21 mouse cellular contexts compared by ENCODE assay signal in genomic region chr4:81550816-81551215, GRCm38 (mm10).
"Had no signal": no experiment of that assay in that cellular context is flagged by ENCODE, and none has a peak within 500 bp of the region (broad histone marks: within the 10 kb centered on the region; RNA-seq: fewer than 3 reads in every experiment).

No protein-coding gene starts in this region.

- ATAC-seq: liver, embryonic 12.5 days; midbrain, embryonic 15.5 days had no signal

- H3K9me3 ChIP-seq: limb, embryonic 10.5 days; liver, embryonic 12.5 days; liver, embryonic 15.5 days; midbrain, embryonic 12.5 days; midbrain, embryonic 15.5 days; neural tube, embryonic 12.5 days; neural tube, embryonic 15.5 days had no signal

- H3K9ac ChIP-seq: kidney, embryonic 15.5 days; limb, embryonic 13.5 days; liver, embryonic 12.5 days; liver, embryonic 15.5 days; midbrain, embryonic 12.5 days; midbrain, embryonic 15.5 days; neural tube, embryonic 12.5 days; neural tube, embryonic 15.5 days had no signal

- H3K36me3 ChIP-seq: kidney, embryonic 15.5 days; limb, embryonic 10.5 days; limb, embryonic 13.5 days; liver, embryonic 12.5 days; liver, embryonic 15.5 days; midbrain, embryonic 12.5 days; midbrain, embryonic 15.5 days; neural tube, embryonic 12.5 days; neural tube, embryonic 15.5 days had no signal

- H3K27ac ChIP-seq: kidney, embryonic 15.5 days; limb, embryonic 10.5 days; limb, embryonic 13.5 days; liver, embryonic 12.5 days; liver, embryonic 15.5 days; macrophage; midbrain, embryonic 12.5 days; midbrain, embryonic 15.5 days; neural tube, embryonic 12.5 days; neural tube, embryonic 15.5 days; stomach, postnatal 0 days had no signal

- H3K4me2 ChIP-seq: kidney, embryonic 15.5 days; limb, embryonic 13.5 days; liver, embryonic 12.5 days; liver, embryonic 15.5 days; midbrain, embryonic 12.5 days; midbrain, embryonic 15.5 days; neural tube, embryonic 12.5 days; neural tube, embryonic 15.5 days had no signal

- DNase-seq: kidney, adult 11 months; kidney, adult 8-10 months; kidney, postnatal 25 days; liver; right cerebral cortex, adult 18-20 months; right cerebral cortex, postnatal 14 days; right cerebral cortex, postnatal 4 days; thymus, adult 2 months; thymus, postnatal 14 days; thymus, postnatal 4 days had no signal

- H3K27me3 ChIP-seq: kidney, embryonic 15.5 days; limb, embryonic 13.5 days; liver, embryonic 12.5 days; liver, embryonic 15.5 days; midbrain, embryonic 12.5 days; midbrain, embryonic 15.5 days; neural tube, embryonic 12.5 days; neural tube, embryonic 15.5 days had no signal

- H3K4me1 ChIP-seq: kidney, embryonic 15.5 days; limb, embryonic 10.5 days; limb, embryonic 13.5 days; liver, embryonic 12.5 days; liver, embryonic 15.5 days; midbrain, embryonic 12.5 days; midbrain, embryonic 15.5 days; neural tube, embryonic 12.5 days; neural tube, embryonic 15.5 days had no signal

- H3K4me3 ChIP-seq: kidney, embryonic 15.5 days; limb, embryonic 10.5 days; limb, embryonic 13.5 days; liver, embryonic 12.5 days; liver, embryonic 15.5 days; midbrain, embryonic 12.5 days; midbrain, embryonic 15.5 days; neural tube, embryonic 12.5 days; neural tube, embryonic 15.5 days had no signal
